Mouse (Mus musculus) forebrain, postnatal 0 days (tissue): ENCODE data around the gene Fbf1. TPM values are rescaled to one million over a fixed set of nuclear protein-coding genes. Genes with fewer than 3 reads are reported as not detected.

Source experiments
- ATAC-seq: fragments of 200-750 bp; cut with Nextera tagmentation; 2 replicates; pipeline ENCODE4 v1.8.0; 2017; ENCODE audit warnings: mild to moderate bottlenecking, moderate library complexity
- DNase-seq: peaks from one replicate; pipeline ENCODE4 v3.0.0-alpha.2; 2015
- H3K27ac ChIP-seq: fragments of 300-500 bp; sonication (generic); 2 replicates; pipeline ENCODE4 v1.5.1; 2014; ENCODE audit warnings: low read depth, mild to moderate bottlenecking, antibody characterized with exemption, low read length, moderate library complexity, mixed read lengths
- H3K27me3 ChIP-seq: fragments of 300-500 bp; sonication (generic); 2 replicates; pipeline ENCODE4 v1.6.1; 2014; ENCODE audit warnings: mild to moderate bottlenecking, low read length, mixed read lengths; ENCODE audit not compliant: insufficient read depth
- H3K36me3 ChIP-seq: fragments of 300-500 bp; sonication (generic); 2 replicates; pipeline ENCODE4 v1.6.1; 2014; ENCODE audit warnings: mild to moderate bottlenecking, moderate library complexity; ENCODE audit not compliant: insufficient read depth
- H3K4me1 ChIP-seq: fragments of 300-500 bp; sonication (generic); 2 replicates; pipeline ENCODE4 v1.6.1; 2014; ENCODE audit warnings: antibody characterized with exemption; ENCODE audit not compliant: insufficient read depth
- H3K4me2 ChIP-seq: fragments of 300-500 bp; sonication (generic); 2 replicates; pipeline ENCODE4 v1.6.1; 2014; ENCODE audit warnings: low read depth, mild to moderate bottlenecking, moderate library complexity
- H3K4me3 ChIP-seq: fragments of 300-500 bp; sonication (generic); 2 replicates; pipeline ENCODE4 v1.5.1; 2014; ENCODE audit warnings: low read depth, low read length, mixed read lengths
- H3K9ac ChIP-seq: fragments of 300-500 bp; sonication (generic); 2 replicates; pipeline ENCODE4 v1.6.1; 2014; ENCODE audit warnings: mild to moderate bottlenecking
- H3K9me3 ChIP-seq: fragments of 300-500 bp; sonication (generic); 2 replicates; pipeline ENCODE4 v1.6.1; 2016; ENCODE audit warnings: low read length
- CTCF ChIP-seq: sonication (generic); IDR thresholded peaks from 2 replicates; pipeline ENCODE4 v1.5.1; 2016; ENCODE audit warnings: antibody characterized with exemption, control low read depth, low read depth
- WGBS: fragments of 180-500 bp; shearing (Covaris S2); extraction: QIAGEN DNeasy Blood & Tissue Kit; methylation state at CpG from one replicate; pipeline ENCODE4 v1.1.7; 2014; 5-methylcytosine and 5-hydroxymethylcytosine counted together
- polyA plus RNA-seq: library from polyadenylated mRNA; unstranded; fragments of >200 nt; fragmentation: Nextera tagmentation; extraction: Ambion mirVana; gene quantifications from 2 replicates; pipeline ENCODE4 v1.2.1, GENCODE M21; 2015
- total RNA-seq: library from RNA; depleted of rRNA; stranded (reverse); fragments of >200 nt; gene quantifications from 2 replicates; pipeline ENCODE4 v1.2.3, GENCODE M21; 2014

The Fbf1 gene
- total and polyA plus RNA-seq, 2 experiments from 2014 or later: 38.2 to 108 TPM

DNA sequence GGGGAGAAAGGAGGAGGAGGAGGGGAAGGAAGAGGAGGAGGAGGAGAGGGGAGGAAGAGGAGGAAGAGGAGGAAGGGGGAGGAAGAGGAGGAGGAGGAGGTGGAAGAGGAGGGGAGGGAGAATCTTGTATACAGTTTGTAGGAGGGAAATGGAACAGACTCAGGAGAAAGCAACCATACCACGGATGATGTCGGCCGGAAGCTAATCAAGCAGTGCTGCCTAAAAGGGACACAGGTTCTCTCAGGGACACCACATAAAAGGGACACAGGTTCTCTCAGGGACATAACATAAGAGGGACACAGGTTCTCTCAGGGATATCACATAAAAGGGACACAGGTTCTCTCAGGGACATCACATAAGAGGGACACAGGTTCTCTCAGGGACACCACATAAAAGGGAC is 1.2 kb upstream of the Fbf1 start:
- no peak for TF ChIP-seq CTCF
- WGBS: 86% methylated on average over 3 of the region's 3 CpGs

DNA sequence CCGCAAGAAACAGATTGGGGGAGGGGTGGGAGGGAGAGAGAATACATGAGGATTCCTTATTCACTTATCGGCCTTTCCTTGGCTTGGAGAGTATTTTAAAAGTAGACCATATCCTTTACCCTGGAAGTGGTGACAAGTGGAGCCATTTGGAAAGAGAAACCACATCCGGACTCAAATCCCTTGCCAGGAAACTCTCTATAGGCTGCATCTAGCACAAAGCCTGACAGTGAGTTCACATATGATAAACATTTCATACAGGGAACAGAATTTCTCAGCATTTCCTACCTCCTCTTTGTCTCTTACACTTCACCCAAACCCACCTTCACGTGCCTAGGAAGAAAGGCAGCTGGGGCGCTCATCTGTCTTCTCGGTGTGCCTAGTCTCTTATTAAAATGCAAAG is 734 bp downstream of the Fbf1 start:
- peak; percentile 66 for DNase-seq
- peaks cover 12% of the 10 kb centered on the region for H3K36me3 ChIP-seq
- no peak for TF ChIP-seq CTCF
- no peaks in the 10 kb centered on the region for H3K9me3 ChIP-seq
- H3K27me3 ChIP-seq: no peaks in the 10 kb centered on the region
- WGBS: 5% methylated on average over 6 of the region's 6 CpGs
- peaks cover 10% of the 10 kb centered on the region for H3K4me1 ChIP-seq
- peak overlapping the region; percentile 65 for H3K4me3 ChIP-seq
- ATAC-seq: no peak
- peak overlapping the region; percentile 88 for H3K27ac ChIP-seq
- H3K4me2 ChIP-seq: peak overlapping the region; percentile 67
- H3K9ac ChIP-seq: peak overlapping the region; percentile 80

More for the DNA sequence above, 1.2 kb upstream of the Fbf1 start:
- H3K27ac ChIP-seq: no peak overlapping the region
- H3K36me3 ChIP-seq: peaks cover 29% of the 10 kb centered on the region
- no peaks in the 10 kb centered on the region for H3K9me3 ChIP-seq
- ATAC-seq (no peak), DNase-seq (no peak)
- no peak overlapping the region for H3K4me2 ChIP-seq
- H3K27me3 ChIP-seq: no peaks in the 10 kb centered on the region
- H3K9ac ChIP-seq: no peak overlapping the region
- H3K4me3 ChIP-seq: no peak overlapping the region
- H3K4me1 ChIP-seq: peaks cover 8% of the 10 kb centered on the region

DNA sequence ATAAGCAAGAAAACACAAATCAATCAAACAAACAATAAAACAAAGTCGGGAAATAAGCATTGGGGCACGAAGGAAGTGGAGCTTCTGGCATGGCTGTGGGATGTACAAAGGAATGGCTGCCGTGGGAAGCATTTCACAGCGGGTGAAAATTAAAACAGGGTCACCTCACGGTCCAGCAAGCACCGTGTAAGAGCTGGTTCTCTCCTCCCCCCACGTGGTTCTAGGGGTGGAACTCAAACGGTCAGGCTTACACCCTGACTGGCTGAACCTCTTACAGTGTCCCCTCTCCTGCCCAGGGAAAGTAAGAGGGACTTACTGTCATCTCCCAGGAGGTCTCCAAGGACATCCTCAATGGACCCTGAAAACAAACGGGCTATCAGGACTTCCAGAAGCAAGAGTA is 5.0 kb downstream of the Fbf1 start:
- ATAC-seq: no peak
- peaks cover 12% of the 10 kb centered on the region for H3K4me1 ChIP-seq
- no peak overlapping the region for H3K4me2 ChIP-seq
- H3K36me3 ChIP-seq: peaks cover 41% of the 10 kb centered on the region
- WGBS: 20% methylated on average over 9 of the region's 9 CpGs
- H3K4me3 ChIP-seq: no peak overlapping the region
- H3K9me3 ChIP-seq: no peaks in the 10 kb centered on the region
- H3K27me3 ChIP-seq: no peaks in the 10 kb centered on the region
- DNase-seq: no peak
- no peak overlapping the region for H3K27ac ChIP-seq
- TF ChIP-seq CTCF: no peak
- no peak overlapping the region for H3K9ac ChIP-seq

DNA sequence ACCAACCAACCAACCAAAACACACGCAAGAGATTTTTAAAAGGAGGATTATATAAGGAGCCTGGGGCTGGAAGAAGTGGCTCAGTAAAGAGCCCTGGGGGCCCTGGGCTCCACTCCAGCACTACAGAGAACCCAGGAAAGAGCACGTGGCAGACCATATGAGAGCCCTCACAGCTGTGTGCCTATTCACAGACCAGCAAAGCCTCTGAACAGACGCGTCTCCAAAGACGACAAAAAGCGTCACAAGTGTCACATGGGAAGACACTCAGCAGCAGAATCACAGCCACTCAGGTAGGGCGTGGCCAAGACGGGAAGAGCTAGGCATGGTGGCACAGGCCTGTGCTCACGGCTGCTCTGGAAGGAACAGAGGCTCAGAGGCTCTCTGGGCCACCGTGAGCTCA is 5.8 kb downstream of the Fbf1 start:
- Histone ChIP-seq H3K4me1 (peaks cover 12% of the 10 kb centered on the region), H3K4me3 (no peak overlapping the region), H3K9me3 (no peaks in the 10 kb centered on the region), H3K4me2 (no peak overlapping the region), H3K36me3 (peaks cover 48% of the 10 kb centered on the region), H3K9ac (no peak overlapping the region), H3K27me3 (no peaks in the 10 kb centered on the region), H3K27ac (no peak overlapping the region)
- WGBS: 47% methylated on average over 10 of the region's 10 CpGs
- DNase-seq (no peak), ATAC-seq (peak; percentile 52)
- TF ChIP-seq CTCF: no peak

DNA sequence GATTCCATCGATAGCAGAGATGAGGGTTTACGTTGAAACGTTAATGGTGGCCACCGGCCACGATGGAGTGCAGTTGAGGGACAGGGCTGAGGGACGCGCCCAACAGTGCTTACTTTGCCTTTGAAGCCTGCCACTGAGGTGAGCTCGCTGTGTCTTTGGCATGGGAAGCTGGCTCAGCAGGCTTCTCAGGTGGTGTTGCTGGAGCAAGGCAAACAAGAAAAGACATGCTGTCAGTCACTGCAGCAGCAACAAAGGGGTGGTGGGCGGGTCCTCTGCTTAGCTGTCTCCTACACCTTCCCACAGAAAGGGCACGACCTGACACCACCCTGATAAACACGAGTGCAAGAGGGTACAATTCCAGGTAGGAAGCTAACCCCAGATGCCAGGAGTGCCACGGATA is 6.7 kb downstream of the Fbf1 start:
- WGBS: 76% methylated on average over 12 of the region's 12 CpGs
- no peak for TF ChIP-seq CTCF
- DNase-seq (no peak), ATAC-seq (no peak)
- H3K4me1 ChIP-seq: peaks cover 5% of the 10 kb centered on the region; the same call in 1 of the 2 replicates
- H3K4me2 ChIP-seq: no peak overlapping the region
- H3K27me3 ChIP-seq: no peaks in the 10 kb centered on the region
- H3K9ac ChIP-seq: no peak overlapping the region
- no peak overlapping the region for H3K27ac ChIP-seq
- peaks cover 56% of the 10 kb centered on the region for H3K36me3 ChIP-seq
- H3K9me3 ChIP-seq: no peaks in the 10 kb centered on the region
- H3K4me3 ChIP-seq: no peak overlapping the region

DNA sequence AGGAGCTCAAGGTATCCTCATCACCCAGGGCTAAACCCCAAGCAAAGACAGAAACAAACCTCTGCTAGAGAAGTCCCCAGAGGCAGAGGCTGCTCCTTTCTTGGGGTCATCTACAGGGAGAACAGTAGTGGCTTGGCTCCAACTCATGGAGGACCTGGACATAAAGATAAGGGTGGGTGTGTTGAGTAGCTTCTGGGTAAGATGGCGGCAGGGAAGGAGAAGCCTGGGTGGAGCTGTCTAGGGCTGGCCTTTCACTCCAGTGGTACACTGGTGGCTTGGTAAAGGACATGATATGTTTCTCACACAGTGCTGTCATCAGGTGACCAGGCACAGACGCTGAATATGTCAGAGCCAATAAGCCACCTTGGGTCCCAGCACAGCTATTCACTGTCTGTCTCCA is 17.0 kb downstream of the Fbf1 start:
- TF ChIP-seq CTCF: no peak
- Histone ChIP-seq H3K27ac (no peak overlapping the region), H3K4me3 (no peak overlapping the region), H3K36me3 (peaks cover 96% of the 10 kb centered on the region), H3K9me3 (no peaks in the 10 kb centered on the region), H3K27me3 (no peaks in the 10 kb centered on the region), H3K9ac (no peak overlapping the region), H3K4me2 (no peak overlapping the region), H3K4me1 (no peaks in the 10 kb centered on the region)
- WGBS: 98% methylated on average over 2 of the region's 2 CpGs
- DNase-seq: no peak
- ATAC-seq: no peak

DNA sequence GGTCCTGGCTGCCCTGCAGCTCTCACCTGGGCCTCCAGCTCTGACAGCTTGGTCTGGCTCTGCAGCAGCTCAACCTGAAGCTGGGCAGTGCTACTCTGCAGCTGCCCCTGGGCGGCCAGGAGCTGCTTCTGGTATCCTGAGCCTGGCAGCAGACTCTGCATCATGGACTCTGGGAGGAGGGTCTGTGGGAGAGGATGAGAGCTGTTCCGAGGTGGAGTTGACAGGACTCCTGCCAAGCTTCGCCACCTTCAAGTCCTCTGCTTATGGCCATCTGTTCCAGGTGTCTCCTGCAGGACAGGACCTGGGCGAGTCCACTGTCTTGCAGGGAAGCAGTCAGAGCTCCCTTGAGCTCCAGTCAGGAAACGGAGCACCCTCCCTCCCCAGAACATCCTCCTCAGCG is 18.6 kb downstream of the Fbf1 start:
- H3K4me2 ChIP-seq: no peak overlapping the region
- 83% methylated on average over 6 of the region's 6 CpGs for WGBS
- ATAC-seq: no peak
- peaks cover 97% of the 10 kb centered on the region for H3K36me3 ChIP-seq
- H3K27ac ChIP-seq: no peak overlapping the region
- DNase-seq: no peak
- H3K9ac ChIP-seq: no peak overlapping the region
- no peaks in the 10 kb centered on the region for H3K9me3 ChIP-seq
- no peaks in the 10 kb centered on the region for H3K4me1 ChIP-seq
- no peak overlapping the region for H3K4me3 ChIP-seq
- H3K27me3 ChIP-seq: no peaks in the 10 kb centered on the region
- TF ChIP-seq CTCF: no peak
